Mouse (Mus musculus) granulocyte monocyte progenitor cell, adult 5-6 weeks (primary cell): Measurements from ENCODE around the gene Gm20390. TPM values are rescaled to one million over a fixed set of nuclear protein-coding genes. Genes with fewer than 3 reads are reported as not detected.

Source experiments
- ATAC-seq: replicated peaks from 2 replicates; pipeline ENCODE4 v1.8.0; 2016; ENCODE audit warnings: mild to moderate bottlenecking, moderate TSS enrichment, inconsistent platforms; ENCODE audit not compliant: poor library complexity, severe bottlenecking
- total RNA-seq, 2 experiments: library from RNA; stranded (forward) in 1 of 2; stranded (reverse) in 1 of 2; fragments of 200-712, 200-1000 nt in 1 of 2; fragments of >200 nt in 1 of 2; fragmentation: Nextera tagmentation in 1 of 2; gene quantifications; 2 replicates each; pipeline ENCODE4 v1.2.3; 2014 to 2017

Gene Gm20390
- 112 and 180 TPM in 2 replicates for total RNA-seq (2014; fragmentation: Nextera tagmentation)
- not detected in 2 replicates for total RNA-seq (2017)

DNA sequence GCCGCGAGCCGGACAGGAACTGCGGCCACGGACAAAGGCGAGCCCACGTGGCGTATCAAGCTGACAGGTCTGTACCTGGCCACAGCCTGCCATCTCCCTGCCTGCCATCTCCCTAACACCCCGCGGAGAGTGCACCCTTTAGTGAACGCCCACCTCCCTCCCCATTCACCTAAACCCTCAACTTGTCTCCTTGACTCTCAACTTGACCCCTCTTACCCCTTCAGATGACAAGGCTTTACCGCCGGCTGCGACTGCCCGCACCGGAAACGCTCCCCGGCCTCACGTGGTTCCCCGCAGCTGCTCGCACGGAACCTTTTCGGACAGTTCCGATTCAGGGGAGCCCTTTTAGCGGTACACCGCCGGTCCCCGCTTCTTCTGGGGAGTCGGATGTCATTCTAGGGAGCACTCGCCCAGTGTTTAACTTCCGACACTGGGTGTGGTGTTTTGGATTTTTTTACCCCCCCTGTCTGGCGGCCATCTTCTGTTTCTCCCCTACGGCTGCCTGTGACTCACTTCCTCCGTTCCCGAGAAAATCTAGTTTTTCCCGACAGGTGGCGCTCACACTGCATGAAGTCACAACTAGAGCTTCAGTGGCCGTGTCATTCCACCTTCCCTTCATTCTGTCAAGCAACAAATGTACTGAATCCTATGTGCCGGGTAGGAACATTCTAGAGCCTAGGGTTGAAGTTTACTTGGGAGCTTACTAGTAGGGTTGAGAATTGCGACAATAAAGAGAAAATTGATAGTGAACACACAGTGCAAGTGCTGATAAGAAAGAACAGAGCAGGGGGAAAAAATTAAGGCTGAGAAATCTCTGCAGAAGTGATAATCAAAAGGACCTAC, at the start of gene Gm20390, which contains the start of gene Nme1:
Gene Gm20390 (minus strand): TSS at position 289 of the 843 bp plus-strand sequence.
Gene Nme1 (minus strand): TSS at position 517 of the 843 bp plus-strand sequence.
- peak; percentile 96 for ATAC-seq

DNA sequence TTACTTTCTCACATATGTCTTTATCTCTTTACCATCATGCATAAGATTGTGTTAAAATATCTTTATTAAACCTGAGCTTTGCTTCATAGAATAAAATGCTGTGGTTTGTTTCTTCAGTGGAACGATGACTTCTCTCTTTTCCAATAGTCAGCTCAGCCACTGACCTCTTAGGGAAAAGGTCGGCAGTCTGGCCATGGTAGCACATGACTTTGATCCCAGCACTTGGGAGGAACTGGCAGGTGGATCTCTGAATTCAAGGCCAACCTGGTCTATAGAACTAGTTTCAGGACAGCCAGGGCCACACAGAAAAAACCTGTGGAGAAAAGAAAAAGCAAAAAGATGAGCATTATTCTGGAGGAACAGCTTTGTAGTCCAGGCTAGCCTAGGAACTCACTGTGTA, 35.3 kb upstream of the Gm20390 start:
- no peak for ATAC-seq

DNA sequence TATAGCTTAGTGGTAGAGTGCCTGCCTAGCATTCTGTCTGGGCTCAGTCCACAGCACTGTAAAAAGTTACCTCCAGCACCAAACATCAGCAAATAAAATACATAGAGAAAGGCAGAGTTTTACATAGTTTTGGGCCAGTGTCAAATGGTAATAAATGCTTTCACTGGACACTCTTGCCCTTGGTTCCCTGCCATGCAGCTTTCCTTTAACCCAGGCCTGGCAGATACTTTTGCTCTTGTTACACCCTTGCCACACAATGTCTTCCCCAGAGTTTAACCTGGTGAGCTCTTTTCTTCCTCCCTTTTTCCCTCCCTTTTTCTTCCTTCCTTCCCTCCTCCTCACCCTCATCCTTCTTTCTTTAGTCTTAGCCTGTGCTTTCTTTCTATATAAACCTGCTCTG, 31.2 kb upstream of the Gm20390 start:
- ATAC-seq: no peak

DNA sequence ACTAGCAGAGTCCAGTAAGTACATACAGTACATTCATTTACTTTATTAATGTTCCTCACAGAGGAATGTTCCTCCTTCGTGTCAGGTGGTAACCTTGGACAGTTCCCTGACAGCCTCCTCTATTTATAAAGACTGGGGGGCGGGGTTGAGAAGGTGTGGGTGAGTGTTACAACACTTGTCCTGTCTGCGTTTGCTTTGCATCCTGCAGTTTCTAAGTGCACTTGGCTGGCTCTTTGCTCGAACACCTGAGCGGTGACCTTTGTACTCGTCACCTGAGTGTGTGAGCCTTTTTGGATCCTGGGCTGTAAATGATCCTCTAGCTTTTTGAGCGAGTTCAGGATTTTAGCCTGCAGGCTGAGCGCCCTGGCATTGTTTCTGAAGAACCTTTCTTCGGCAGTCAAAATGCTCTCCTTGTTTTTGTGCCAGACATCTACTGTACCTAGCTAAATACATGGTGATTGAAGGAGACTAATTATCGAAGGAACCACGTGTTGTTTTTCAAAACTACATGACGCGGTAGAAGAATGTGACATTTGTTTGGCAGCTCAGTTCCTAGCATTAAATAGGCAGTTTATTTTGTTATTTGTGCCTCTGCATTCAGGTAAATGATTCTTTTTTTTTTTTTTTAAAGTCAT, 29.2 kb upstream of the Gm20390 start:
- ATAC-seq: 0 out of 2 replicates have a peak, but pooled peaks have one; percentile 4

DNA sequence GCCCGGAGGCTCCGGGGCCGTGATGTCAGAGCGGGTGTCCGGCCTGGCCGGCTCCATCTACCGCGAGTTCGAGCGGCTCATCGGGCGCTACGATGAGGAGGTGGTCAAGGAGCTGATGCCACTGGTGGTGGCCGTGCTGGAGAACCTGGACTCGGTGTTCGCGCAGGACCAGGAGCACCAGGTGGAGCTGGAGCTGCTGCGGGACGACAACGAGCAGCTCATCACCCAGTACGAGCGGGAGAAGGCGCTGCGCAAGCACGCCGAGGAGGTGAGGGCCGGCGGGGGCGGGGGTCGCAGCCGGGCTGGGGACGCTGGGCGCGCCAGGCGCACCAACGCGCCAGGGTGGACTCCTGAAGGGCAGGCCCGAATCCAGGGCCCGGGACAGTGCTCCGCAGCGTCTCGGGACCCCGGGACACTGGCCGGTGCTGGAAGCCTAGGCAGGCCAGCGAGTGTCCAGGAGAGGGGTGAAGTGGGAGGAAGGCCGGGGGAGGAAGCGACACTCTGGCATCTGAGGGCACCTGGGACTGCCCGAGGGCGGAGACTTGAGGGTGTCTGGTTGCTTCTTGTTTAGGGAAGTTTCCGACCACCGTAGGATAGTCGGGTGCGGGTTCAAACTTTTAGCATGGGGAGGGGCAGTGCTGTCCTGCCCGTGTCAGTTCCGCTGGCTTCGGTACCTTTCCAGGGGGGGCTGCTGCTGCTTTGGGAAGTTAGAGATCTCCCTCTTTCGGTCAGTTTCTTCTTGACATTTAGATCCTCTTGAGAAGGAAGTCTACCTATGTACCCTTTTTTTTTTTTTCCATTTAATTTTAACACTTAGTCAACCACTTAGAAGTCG, 28.4 kb upstream of the Gm20390 start:
- ATAC-seq: peak; percentile 57

DNA sequence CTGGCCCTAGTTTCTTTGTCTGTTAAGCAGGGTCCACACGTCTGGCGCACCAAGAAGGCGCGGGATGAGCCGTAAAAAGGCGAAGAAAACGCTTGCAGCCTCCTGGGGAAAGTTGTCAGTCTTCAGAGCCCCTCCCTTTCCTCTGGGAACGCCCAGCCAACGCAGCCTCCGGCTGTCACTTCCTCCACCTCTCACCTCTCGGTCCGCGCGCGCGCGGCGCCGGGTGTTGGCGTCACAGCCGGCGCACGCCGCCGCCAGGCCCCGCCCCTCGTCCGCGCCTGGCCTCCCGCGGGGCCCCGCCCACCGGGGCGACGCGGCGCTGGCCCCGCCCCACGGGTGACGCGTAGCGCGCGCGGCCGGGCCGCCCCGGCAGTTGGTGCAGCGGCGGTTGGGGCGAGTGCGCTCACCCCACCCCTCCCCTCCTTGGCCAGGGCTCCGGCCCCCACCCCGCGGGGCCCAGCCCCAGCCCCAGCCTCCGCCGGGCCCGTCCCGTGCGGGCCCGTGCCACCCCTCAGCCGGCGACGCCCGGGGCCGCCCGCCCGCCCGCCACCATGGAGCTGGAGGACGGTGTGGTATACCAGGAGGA, 27.7 kb upstream of the Gm20390 start, which contains the start of gene Spag9:
Gene Spag9 (plus strand): TSS at position 372 of the 586 bp plus-strand sequence.
- ATAC-seq: peak; percentile 62

DNA sequence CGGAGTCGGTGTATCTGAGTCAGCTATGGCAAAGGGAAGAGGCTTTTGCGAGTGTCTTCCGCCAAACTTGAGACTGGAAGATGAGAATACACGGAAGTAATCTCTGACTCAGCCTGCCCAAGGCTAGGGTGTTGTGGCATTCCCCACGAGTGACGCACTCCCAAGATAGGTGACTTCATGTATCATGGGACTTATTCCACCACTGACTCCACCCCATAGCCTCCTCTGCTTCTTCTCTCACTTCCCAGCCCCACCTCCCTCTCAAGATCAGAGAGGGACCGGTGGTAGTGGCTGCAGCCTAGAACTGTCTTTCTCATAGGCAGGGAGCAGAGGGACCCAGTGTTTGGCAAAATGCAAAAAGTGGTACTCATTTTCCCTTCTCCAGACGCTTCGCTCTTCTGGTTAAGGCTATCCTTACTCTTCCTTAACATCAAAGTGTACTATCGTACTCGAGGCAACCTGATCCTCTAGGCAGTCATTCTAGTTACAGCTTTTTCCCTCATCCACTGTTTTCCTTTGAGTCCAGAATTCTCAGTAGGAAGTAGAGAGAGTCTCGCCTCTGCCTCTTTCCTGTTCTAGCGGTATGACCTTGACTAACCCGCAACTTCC, 27.1 kb upstream of the Gm20390 start:
- ATAC-seq: peak; percentile 74

DNA sequence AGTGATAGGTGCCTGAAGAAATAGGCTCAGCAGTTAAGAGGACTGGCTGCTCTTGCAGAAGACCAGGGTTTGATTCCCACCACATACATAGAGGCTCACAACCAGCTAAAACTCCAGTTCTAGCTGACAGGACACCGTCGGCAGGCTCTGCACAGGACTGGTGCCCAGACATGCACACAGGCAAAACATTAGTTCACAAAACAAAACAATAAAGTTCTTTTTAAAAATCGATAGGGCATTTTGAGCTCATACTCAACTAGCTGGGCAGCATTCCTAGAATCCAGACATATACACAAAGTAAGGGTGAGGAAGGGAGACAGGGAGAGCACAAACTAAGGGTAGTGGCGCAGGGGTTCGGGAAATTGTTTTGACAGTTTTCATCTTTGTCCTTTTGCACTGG, 26.4 kb upstream of the Gm20390 start:
- no peak for ATAC-seq

DNA sequence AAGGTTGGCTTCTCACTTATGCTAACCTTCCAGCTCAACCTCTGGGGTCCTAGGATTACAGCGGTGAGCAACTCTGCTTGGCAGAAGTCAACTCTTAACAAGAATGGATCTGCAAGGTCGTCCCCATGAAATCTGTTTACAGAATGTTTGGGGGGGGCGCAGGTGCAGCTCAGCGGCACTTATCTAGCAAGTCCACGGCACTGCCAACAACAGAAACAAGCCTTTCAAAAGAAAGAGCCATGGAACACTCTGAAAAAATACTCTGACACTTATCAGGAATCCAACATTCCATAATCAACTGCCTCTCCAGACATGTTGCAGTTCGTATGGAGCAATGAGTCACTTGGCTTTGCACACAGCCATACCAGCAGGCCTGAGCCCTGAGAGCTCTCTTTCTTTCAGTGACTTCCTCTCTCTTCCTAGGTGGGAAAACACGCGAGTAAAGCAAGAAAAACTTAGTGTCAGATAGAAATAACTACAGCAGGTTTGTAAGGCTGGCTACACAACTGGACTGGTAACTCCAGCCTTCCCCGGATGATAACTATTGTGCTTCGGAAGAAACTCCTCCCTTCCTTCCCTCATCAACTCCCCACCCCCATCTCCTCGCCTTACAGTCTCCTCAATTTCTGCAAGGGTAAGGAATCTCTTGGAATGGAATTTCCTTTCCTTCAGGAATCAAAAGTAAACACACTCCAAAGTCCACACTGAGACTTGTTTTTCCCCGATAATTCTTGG, 20.4 kb upstream of the Gm20390 start:
- ATAC-seq: 0 out of 2 replicates have a peak, but pooled peaks have one; percentile 13

DNA sequence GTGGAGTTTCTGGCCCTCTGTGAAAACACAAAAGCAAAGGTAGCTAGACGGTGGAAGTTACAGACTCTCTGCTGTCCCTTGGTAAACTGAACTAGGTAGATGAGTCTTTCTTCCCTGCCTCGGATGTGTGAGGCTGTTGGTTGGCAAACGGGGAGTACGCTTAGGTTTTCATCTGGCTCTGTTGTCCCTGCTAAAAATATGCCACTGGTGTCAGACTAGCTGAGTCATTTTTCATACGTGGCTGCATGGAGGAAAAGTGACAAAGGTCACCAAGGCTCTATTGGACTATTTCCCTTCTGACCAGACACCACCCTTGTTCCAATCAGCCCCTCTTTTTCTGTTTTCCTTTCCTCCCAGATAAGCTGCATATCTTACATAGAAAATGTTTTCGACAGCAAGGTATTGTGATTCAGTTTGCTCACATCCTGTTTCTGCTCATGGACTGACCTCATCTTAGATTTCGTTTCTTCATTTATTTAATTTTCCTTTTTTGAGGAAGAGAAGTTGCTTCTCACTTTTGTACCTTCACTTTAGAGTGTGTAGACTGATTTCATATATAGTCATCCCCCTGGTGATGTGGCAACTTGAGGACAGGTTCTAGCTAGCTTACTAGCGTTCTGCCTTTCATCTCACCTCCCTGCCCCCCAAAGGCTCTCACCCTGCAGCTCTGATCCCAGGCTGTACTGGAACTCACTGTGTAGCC, 19.7 kb upstream of the Gm20390 start:
- peak; percentile 73 for ATAC-seq

DNA sequence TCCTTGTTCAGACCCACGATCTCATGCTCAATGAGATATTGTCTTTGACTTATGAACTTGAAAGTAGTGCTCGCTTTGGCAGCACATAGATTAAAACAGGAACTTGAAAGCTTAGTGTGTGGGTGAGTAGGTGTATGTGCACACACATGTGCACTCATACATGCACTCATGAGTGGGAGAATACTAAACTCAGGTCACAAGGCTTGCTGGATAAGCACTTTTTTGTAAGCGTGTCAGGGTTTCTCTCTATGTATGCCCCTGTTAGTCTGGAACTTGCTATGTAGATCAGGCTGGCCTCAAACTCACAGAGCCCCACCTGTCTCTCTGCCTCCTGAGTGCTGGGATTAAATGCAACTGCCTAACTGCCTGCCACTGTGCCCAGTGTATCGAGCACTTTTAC, 18.9 kb upstream of the Gm20390 start:
- ATAC-seq: 0 out of 2 replicates have a peak, but pooled peaks have one; percentile 31

DNA sequence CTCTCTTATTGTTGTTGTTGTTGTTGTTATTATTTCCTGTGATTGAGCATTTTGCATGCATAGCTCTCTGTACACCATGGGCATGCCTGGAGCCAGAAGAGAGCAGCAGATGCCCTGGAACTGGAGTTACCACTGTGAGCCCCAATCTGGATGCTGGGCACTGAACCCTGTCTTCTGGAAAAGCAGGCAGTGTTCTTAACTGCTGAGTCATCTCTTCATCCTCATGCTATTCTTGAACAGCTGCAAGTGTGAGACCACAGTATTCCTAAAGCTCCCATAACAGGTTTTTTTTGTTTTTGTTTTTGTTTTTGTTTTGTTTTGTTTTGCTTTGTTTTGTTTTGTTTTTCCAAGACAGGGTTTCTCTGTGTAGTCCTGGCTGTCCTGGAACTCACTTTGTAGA, 18.2 kb upstream of the Gm20390 start:
- ATAC-seq: no peak

DNA sequence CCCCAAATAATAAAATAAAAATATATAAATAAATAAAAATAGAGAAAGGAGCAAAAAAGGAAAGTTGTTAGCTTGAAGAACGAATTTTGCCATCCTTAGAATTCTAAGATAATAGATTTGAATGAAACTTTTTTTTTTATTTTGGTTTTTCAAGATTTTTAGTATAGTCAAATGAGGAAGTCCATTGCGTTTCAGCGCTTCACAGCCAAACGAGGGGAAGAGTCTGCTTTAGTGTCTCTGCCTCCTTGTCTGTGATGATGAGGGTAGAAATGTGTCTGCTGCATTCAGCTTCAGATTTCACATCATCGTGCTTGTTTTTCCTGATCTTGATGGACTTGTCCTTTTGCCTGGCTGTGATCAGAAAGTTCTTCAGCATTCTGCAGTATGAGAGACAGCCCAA, 17.2 kb upstream of the Gm20390 start:
- no peak for ATAC-seq

DNA sequence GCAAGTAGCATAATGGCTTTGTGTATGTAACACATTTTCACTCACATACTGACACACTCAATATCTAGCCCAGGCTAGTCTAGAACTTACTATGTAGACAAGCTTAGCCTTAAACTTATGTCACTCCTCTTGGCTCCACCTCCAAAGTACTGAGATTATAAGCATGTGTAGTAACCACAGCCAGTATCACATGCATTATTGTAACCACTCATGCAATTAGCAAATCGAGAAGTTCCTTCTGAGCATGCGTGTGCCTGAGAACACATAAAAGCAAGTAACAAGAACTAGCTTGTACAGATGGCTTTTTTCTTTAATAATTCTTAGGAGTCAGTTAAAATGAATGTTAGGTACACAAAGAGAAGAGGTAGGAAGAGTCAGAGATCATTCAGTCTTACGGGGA, 16.5 kb upstream of the Gm20390 start:
- peak; percentile 31; the same call in 1 of the 2 replicates for ATAC-seq

DNA sequence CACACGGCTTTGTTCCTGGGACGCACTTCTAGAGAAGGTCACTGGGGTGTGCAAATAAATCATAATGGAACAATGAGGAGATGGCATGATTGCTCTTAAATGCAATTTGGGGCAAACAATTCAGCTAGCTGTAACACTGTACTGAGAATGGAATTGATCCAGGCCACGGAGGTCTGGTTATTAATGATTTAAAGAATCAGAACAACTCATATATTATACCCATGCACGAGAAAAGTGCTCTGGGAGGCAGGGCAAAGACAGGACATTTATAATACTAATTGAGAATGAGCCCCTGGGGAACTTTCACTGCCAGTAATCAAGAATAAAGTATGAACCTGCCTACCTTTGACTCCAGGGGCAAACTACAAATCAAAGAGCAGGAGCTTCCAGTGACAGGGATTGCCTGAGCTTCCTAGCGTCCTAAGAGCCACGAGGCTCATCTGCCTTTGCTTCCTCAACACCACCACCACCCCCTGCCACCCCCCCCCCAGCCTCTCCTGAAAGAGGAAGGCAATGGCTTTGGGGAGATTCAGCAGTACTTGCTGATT, 11.5 kb upstream of the Gm20390 start:
- ATAC-seq: peak; percentile 44; the same call in 1 of the 2 replicates

DNA sequence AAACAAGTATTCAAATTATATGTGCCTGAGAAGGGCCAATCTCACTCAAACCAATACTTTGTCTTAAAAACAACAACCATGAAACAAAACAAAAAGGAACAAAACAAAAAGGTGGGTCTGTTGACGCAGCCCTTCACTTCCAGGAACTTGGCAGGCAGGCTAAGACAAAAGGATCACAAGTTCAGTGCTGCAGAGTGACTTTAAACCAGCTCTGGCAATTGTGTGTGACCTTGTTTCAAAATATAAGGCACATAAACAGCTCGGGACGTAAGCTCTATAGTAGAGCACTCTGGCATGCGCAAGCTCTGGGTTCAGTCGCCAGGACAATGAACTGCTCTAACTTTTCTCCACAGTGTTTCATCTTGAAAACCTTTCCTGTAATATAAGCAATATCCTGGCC, 4.9 kb upstream of the Gm20390 start:
- ATAC-seq: no peak

DNA sequence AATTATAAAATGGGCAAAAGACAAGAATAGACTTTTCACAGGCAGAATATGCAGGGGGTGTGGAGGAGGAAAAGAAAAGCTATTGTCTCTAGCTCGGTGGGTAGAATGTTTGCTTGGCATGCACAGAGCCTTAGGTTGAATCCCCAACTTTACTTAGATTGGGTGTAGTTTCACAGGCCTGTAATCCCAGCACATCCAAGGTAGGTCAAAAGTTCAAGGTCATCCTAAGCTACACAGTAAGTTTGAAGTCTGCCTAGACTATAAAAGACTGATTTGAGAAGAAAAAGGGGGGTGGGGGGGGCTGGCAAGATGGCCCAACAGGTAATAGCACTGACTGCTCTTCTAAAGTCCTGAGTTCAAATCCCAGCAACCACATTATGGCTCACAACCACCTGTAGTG, 1.7 kb upstream of the Gm20390 start:
- no peak for ATAC-seq

DNA sequence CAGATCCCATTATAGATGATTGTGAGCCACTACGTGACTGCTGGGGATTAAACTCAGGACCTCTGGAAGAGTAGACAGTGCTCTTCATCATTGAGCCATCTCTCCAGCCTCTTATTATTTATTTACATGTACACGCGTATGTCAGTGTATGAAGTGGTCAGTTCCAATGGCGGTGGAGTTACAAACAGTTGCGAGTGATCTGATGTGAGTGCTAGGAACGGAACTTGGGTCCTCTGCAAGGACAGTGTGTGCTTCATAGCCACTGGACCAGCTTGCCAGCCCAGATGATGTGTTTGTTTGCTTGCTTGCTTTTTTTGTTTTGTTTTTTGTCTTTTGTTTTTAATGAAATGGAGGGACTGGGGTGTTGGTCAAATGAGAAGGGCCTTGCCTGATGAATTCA, 1.1 kb upstream of the Gm20390 start:
- ATAC-seq: no peak
